Mouse (Mus musculus) gastrocnemius, postnatal 4 days (tissue): ENCODE measurements around the gene Gm6871. TPM values are rescaled to one million over a fixed set of nuclear protein-coding genes. Genes with fewer than 3 reads are reported as not detected.
"Not testable (repeated sequence)": the region's sequence is repeated elsewhere in the genome, so short reads cannot be mapped to it uniquely, and the experiment has no call there.

ENCODE experiments used
- DNase-seq, 2 experiments: peaks; one replicate each; pipeline ENCODE4 v3.0.0; 2021 to 2022; ENCODE audit warnings: low spot score in 2 of 2, mixed read lengths in 2 of 2
- long read RNA-seq, 2 experiments: library from polyadenylated mRNA; stranded (forward); transcript quantifications; one replicate each; pipeline ENCODE4 v2.0.0; 2021
- total RNA-seq, 2 experiments: library from RNA; stranded (reverse); gene quantifications; 2 replicates each; pipeline ENCODE4 v1.2.3; 2021

The Gm6871 gene
- total RNA-seq, result not detected
- long read RNA-seq, experiment 1, result 0 reads
- long read RNA-seq, experiment 2, result 0 reads

GRCm38 (mm10) chr7:41573562-41573961 lies at the start of gene Gm6871:
TSS of gene Gm6871 (minus strand) at chr7:41573662.
- DNase-seq, result not testable (repeated sequence)

- not testable (repeated sequence) for DNase-seq
Observed at GRCm38 (mm10) chr7:41616241-41616640, 42.8 kb upstream of the Gm6871 start.

- DNase-seq, result no peak
Observed at GRCm38 (mm10) chr7:41611654-41612053, 38.2 kb upstream of the Gm6871 start.

DNA sequence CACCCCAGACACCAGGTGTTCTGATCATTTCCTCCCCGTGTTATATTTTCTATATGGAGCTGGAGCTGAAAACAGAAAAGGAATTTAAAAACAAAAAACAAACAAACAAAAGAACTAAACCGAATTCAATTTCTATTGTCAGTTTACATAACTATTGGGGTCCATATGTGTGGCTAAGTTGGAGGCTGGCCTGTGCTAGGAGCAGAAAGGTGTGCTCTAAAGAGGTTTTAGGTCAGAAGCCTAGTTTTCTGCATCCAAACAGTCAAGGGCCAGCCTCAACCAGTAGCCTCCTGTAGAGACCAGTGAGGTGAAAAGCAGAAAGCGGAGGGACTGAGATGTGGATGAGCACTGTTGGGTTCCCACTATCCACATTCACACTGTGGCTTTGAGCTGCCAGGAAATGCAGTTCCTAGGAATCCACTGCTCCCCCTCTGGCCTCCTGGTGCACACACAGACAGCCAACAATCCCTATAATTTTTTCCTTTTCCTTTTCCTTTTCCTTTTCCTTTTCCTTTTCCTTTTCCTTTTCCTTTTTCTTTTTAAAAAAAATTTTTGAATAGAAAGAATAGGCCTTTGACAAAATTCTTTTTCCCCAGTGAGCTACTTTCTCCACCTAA lies 26.6 kb upstream of the Gm6871 start:
- DNase-seq, result no peak

GRCm38 (mm10) chr7:41599034-41599813 lies 25.8 kb upstream of the Gm6871 start, which contains the start of gene 2610021A01Rik:
TSS of gene 2610021A01Rik (plus strand) at chr7:41599230.
- peak; percentile 74 to 87 for DNase-seq

- DNase-seq, result no peak
Observed at GRCm38 (mm10) chr7:41598615-41599014, 25.2 kb upstream of the Gm6871 start.

GRCm38 (mm10) chr7:41587831-41588230 lies 14.4 kb upstream of the Gm6871 start:
- not testable (repeated sequence) for DNase-seq

- no peak for DNase-seq
Observed at GRCm38 (mm10) chr7:41582028-41582427, 8.6 kb upstream of the Gm6871 start.

- DNase-seq, result no peak
Observed at GRCm38 (mm10) chr7:41577956-41578355, 4.5 kb upstream of the Gm6871 start.

DNA sequence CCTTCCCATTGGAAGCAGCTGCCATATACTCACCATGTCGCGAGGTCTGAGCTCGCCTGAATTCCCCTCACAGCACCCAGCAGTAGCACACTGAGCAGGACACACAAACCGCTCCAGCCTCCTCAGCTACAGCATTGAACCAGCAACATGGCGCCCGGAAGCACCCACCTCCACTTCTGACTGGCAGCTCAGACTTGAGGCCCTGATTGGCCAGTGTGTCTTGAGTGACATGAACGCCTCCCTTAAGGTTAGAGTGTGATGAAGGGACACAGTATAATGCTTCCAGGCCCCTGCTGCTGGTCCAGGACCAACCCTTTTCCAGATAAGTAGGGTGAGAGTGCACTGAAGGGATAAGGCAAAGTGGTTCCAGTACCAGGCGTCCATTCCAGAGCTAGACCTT lies 12.8 kb downstream of the Gm6871 start:
- DNase-seq, result no peak

GRCm38 (mm10) chr7:41512672-41513071 lies 60.8 kb downstream of the Gm6871 start:
- DNase-seq, result no peak

GRCm38 (mm10) chr7:41512207-41512606 lies 61.3 kb downstream of the Gm6871 start:
- DNase-seq, result no peak

- no peak for DNase-seq
Observed at GRCm38 (mm10) chr7:41502402-41502801, 71.1 kb downstream of the Gm6871 start.

- DNase-seq, result peak in 1 of 2 experiments; percentile 44
Observed at GRCm38 (mm10) chr7:41500151-41500934, 73.1 kb downstream of the Gm6871 start.

DNA sequence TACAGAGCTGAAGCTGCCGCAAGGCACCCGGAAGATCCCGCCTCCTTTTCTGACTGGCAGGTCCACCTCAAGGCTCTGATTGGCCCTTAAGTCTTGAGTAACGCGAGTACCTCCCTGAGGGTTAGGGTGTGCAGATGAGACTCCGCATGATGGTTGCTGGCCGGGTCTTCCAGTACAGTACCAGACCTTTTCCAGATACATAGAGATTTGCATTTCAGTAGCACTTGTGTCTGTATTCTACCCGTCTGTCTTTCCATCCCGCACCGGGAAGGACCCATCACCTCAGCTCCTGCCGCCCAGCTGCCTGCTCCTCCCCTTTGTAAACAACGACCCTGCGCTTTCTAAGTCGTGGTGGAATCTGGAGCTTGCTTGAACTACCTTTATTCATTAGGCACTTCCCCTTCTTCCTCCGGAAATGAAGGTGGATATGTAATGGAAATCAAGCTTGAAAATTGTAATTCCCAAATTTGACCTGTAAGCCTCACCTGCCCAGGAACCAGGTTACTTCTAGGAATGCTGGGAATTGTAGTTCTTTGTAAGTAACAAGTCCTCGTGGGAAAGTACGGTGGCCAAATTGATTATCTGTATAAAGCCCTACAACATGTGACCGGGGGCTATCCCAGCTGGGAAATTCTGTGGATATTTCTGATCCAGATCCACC lies 73.9 kb downstream of the Gm6871 start, which contains the start of the genes Gm20449 and AW146154:
Gene Gm20449 (minus strand): TSS at position 29 of the 661 bp plus-strand sequence.
Gene AW146154 (minus strand): TSS at position 502 of the 661 bp plus-strand sequence.
- peak; percentile 89 to 98 for DNase-seq

DNA sequence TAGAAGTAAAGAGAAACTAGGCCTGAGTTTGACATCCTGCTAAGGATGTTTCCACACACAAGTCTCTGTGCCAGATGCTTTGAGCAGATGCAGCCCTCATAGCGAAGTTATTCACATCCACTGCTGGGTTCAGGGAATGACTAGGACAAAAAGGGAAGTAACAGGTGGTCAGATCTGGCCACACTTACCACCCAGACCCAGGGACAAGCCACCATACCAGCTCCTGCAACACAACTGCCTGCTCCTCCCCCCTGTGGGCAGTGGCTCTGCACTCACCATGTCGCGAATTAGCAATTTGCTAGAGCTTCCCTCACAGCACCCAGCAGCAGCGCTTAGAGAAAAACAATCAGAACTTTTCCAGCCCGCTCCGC lies 74.5 kb downstream of the Gm6871 start:
- not testable (repeated sequence) for DNase-seq

- not testable (repeated sequence) for DNase-seq
Observed at GRCm38 (mm10) chr7:41498464-41498863, 75.0 kb downstream of the Gm6871 start.

DNA sequence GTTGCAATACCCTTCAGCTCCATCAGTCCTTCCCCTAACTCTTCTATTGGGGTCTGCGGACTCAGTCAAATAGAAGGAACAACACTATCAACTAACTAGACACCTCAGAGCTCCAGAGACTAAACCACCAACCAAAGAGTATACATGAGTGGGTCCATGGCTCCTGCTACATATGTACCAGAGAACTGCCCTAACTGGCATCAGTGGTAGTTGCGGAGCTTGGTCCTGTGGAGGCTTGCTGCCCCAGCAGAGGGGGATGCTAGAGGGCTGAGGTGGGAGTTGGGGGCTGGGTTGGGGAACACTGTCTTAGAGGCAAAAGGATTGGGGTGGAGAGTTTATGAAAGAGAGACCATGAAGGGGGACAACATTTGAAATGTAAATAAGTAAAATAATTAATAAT lies 75.6 kb downstream of the Gm6871 start:
- no peak for DNase-seq
